Mouse (Mus musculus) MEL (cell line): ENCODE measurements at regions not wholly inside any gene's neighbourhood (a gene's known extent, or its start where the extent isn't known, plus 50 kb on each side); places are given as distances from the start of the nearest gene placed in this dataset.

Source experiments
- CHD2 ChIP-seq: IDR thresholded peaks from 2 replicates; pipeline ENCODE4 v1.6.1; 2011; ENCODE audit warnings: low read length, improper control_type of control experiment
- CTCF ChIP-seq, 3 experiments: IDR thresholded peaks in 2 of 3; conservative IDR thresholded peaks in 1 of 3; 2 replicates each; pipeline ENCODE4 v1.5.1; 2011 to 2012; ENCODE audit warnings: low read length in 3 of 3, low read depth in 2 of 3, mild to moderate bottlenecking in 2 of 3, improper control_type of control experiment in 1 of 3, inconsistent platforms in 1 of 3, mixed read lengths in 1 of 3, moderate library complexity in 1 of 3; ENCODE audit not compliant: control insufficient read depth in 1 of 3, insufficient read depth in 1 of 3, poor library complexity in 1 of 3, severe bottlenecking in 1 of 3
- ELF1 ChIP-seq: IDR thresholded peaks from 2 replicates; pipeline ENCODE4 v1.6.1; 2014; ENCODE audit warnings: low read depth, mild to moderate bottlenecking, inconsistent platforms, low read length, improper control_type of control experiment, moderate library complexity
- EP300 ChIP-seq, 2 experiments: IDR thresholded peaks; 2 replicates each; pipeline ENCODE4 v1.6.1; 2011; ENCODE audit warnings: improper control_type of control experiment in 2 of 2, low read length in 2 of 2, low read depth in 1 of 2, mild to moderate bottlenecking in 1 of 2
- GATA1 ChIP-seq: IDR thresholded peaks from 2 replicates; pipeline ENCODE4 v1.6.1; 2011; ENCODE audit warnings: low read depth, low read length, improper control_type of control experiment
- JUND ChIP-seq: IDR thresholded peaks from 2 replicates; pipeline ENCODE4 v1.6.1; 2011; ENCODE audit warnings: low read depth, mild to moderate bottlenecking, improper control_type of control experiment, low read length
- MAX ChIP-seq: IDR thresholded peaks from 2 replicates; pipeline ENCODE4 v1.6.1; 2011; ENCODE audit warnings: low read length, improper control_type of control experiment
- MEF2A ChIP-seq: IDR thresholded peaks from 2 replicates; pipeline ENCODE4 v1.6.1; 2014; ENCODE audit warnings: low read depth, mild to moderate bottlenecking, inconsistent platforms, low read length, improper control_type of control experiment; ENCODE audit not compliant: poor library complexity, insufficient replicate concordance, severe bottlenecking; ENCODE audit errors: extremely low read depth
- MXI1 ChIP-seq: IDR thresholded peaks from 2 replicates; pipeline ENCODE4 v1.6.1; 2011; ENCODE audit warnings: mild to moderate bottlenecking, low read depth, low read length, improper control_type of control experiment
- NRF1 ChIP-seq: IDR thresholded peaks from 2 replicates; pipeline ENCODE4 v1.6.1; 2014; ENCODE audit warnings: low read depth, mild to moderate bottlenecking, inconsistent platforms, low read length, improper control_type of control experiment, moderate library complexity; ENCODE audit not compliant: poor library complexity, insufficient read depth, severe bottlenecking
- POLR2A ChIP-seq, 2 experiments: IDR thresholded peaks; 2 replicates each; pipeline ENCODE4 v1.6.1; 2011 to 2012; ENCODE audit warnings: low read length in 2 of 2, mild to moderate bottlenecking in 2 of 2, control low read depth in 1 of 2, improper control_type of control experiment in 1 of 2, low read depth in 1 of 2, moderate library complexity in 1 of 2; ENCODE audit not compliant: control insufficient read depth in 1 of 2, insufficient read depth in 1 of 2, poor library complexity in 1 of 2
- SIN3A ChIP-seq: IDR thresholded peaks from 2 replicates; pipeline ENCODE4 v1.6.1; 2012; ENCODE audit warnings: low read length, improper control_type of control experiment, inconsistent platforms
- TBP ChIP-seq: IDR thresholded peaks from 2 replicates; pipeline ENCODE4 v1.8.0; 2011; ENCODE audit warnings: low read depth, low read length, improper control_type of control experiment

GRCm38 (mm10) chr4:4195250-4195649 is 117.9 kb upstream of the Sdr16c6 start:
- no peak for TF ChIP-seq CTCF (IDR thresholded peaks at IDR 0.05 in 2 of 3, conservative IDR thresholded peaks at IDR 0.05 in 1 of 3; ENCODE audit: control insufficient read depth in 1 of 3, insufficient read depth in 1 of 3, low read depth in 2 of 3, low read length in 3 of 3, poor library complexity in 1 of 3, severe bottlenecking in 1 of 3)
- no peak for TF ChIP-seq ELF1
- TF ChIP-seq EP300 (IDR thresholded peaks at IDR 0.05; ENCODE audit: low read depth in 1 of 2, low read length in 2 of 2) = no peak
- no peak for TF ChIP-seq CHD2
- no peak for TF ChIP-seq TBP
- TF ChIP-seq NRF1 = no peak
- TF ChIP-seq GATA1 = no peak
- no peak for TF ChIP-seq POLR2A (IDR thresholded peaks at IDR 0.05; ENCODE audit: control insufficient read depth in 1 of 2, insufficient read depth in 1 of 2, low read depth in 1 of 2, low read length in 2 of 2, poor library complexity in 1 of 2)
- TF ChIP-seq MEF2A = no peak
- TF ChIP-seq SIN3A = no peak
- TF ChIP-seq MAX = no peak
- TF ChIP-seq MXI1 = no peak
- TF ChIP-seq JUND = no peak
